Mouse (Mus musculus) bone marrow macrophage, adult 2 months (primary cell): ENCODE measurements around the gene Calhm3. TPM values are rescaled to one million over a fixed set of nuclear protein-coding genes. Genes with fewer than 3 reads are reported as not detected.

Source experiments
- H3K27ac ChIP-seq: 2 replicates; pipeline ENCODE4 v1.5.1; 2012; ENCODE audit warnings: low read depth, low read length; ENCODE audit not compliant: insufficient read depth
- H3K4me1 ChIP-seq: 2 replicates; pipeline ENCODE4 v1.6.1; 2012; ENCODE audit warnings: low read length; ENCODE audit not compliant: control insufficient read depth, insufficient read depth
- H3K4me3 ChIP-seq: 2 replicates; pipeline ENCODE4 v1.5.1; 2012; ENCODE audit warnings: mild to moderate bottlenecking, low read length, moderate library complexity; ENCODE audit not compliant: insufficient read depth
- CTCF ChIP-seq: IDR thresholded peaks from 2 replicates; pipeline ENCODE4 v1.5.1; 2012; ENCODE audit warnings: low read depth, mild to moderate bottlenecking, low read length, moderate library complexity
- POLR2A ChIP-seq: IDR thresholded peaks from 2 replicates; pipeline ENCODE4 v1.6.1; 2012; ENCODE audit warnings: mild to moderate bottlenecking, low read depth, low read length, borderline replicate concordance
- polyA plus RNA-seq: library from polyadenylated mRNA; stranded (reverse); fragments of >200 nt; gene quantifications from 2 replicates; pipeline ENCODE4 v1.2.4, GENCODE M21; 2012; ENCODE audit not compliant: missing spikeins, insufficient read depth, insufficient read length

The Calhm3 gene
- polyA plus RNA-seq, 1 experiment = not detected

GRCm38 (mm10) chr19:47121054-47121453 is 36.5 kb downstream of the Calhm3 start:
- Histone ChIP-seq H3K27ac (no peak overlapping the region), H3K4me1 (no peaks in the 10 kb centered on the region), H3K4me3 (no peak overlapping the region)
- TF ChIP-seq POLR2A (no peak), CTCF (peak; percentile 37; the same call in 1 of the 2 replicates)

- Histone ChIP-seq H3K4me1 (no peaks in the 10 kb centered on the region), H3K4me3 (no peak overlapping the region), H3K27ac (no peak overlapping the region)
- TF ChIP-seq POLR2A (no peak), CTCF (no peak)
These were observed 38.9 kb downstream of the Calhm3 start for GRCm38 (mm10) chr19:47118634-47119033.

GRCm38 (mm10) chr19:47104641-47105271 is 52.8 kb downstream of the Calhm3 start:
- no peak overlapping the region for H3K4me3 ChIP-seq
- no peaks in the 10 kb centered on the region for H3K4me1 ChIP-seq
- no peak for TF ChIP-seq CTCF
- no peak for TF ChIP-seq POLR2A
- H3K27ac ChIP-seq = no peak overlapping the region

Other genes with a start within 250 kb of the Calhm3 start
- not detected in 2 replicates for gene Ina, start 143.1 kb downstream of the Calhm3 start, polyA plus RNA-seq
- 56.5 and 61.9 TPM in 2 replicates for gene Nt5c2, start 142.6 kb downstream of the Calhm3 start, polyA plus RNA-seq
- gene Pcgf6, start 106.9 kb downstream of the Calhm3 start, polyA plus RNA-seq = 4.9 and 5.1 TPM in 2 replicates
- gene Taf5, start 90.0 kb downstream of the Calhm3 start, polyA plus RNA-seq = 4.5 and 4.9 TPM in 2 replicates
- 293 and 325 TPM in 2 replicates for gene Usmg5, start 67.1 kb downstream of the Calhm3 start, polyA plus RNA-seq
- 9.7 and 10.0 TPM in 2 replicates for gene Pdcd11, start 67.0 kb downstream of the Calhm3 start, polyA plus RNA-seq
- 23.3 and 27.5 TPM in 2 replicates for gene Calhm2, start 19.5 kb downstream of the Calhm3 start, polyA plus RNA-seq
- not detected in 2 replicates for gene Calhm1, start 13.5 kb downstream of the Calhm3 start, polyA plus RNA-seq
- gene Neurl1a, start 21.1 kb upstream of the Calhm3 start, polyA plus RNA-seq = 2.9 and 3.8 TPM in 2 replicates